Mouse (Mus musculus) small intestine, adult 2 months (tissue): ENCODE results near the gene Bcl2l14. TPM values are rescaled to one million over a fixed set of nuclear protein-coding genes. Genes with fewer than 3 reads are reported as not detected.

Experiments used
- H3K27ac ChIP-seq: fragments of 200-500 bp; 2 replicates; pipeline ENCODE4 v1.5.1; 2012; ENCODE audit warnings: low read depth, low read length, control low read depth, inconsistent platforms; ENCODE audit not compliant: insufficient read depth
- H3K27me3 ChIP-seq: fragments of 200-500 bp; 2 replicates; pipeline ENCODE4 v1.6.1; 2012; ENCODE audit warnings: mild to moderate bottlenecking, moderate library complexity, low read length, inconsistent platforms; ENCODE audit not compliant: control insufficient read depth, insufficient read depth
- H3K36me3 ChIP-seq: fragments of 200-500 bp; 2 replicates; pipeline ENCODE4 v1.6.1; 2012; ENCODE audit warnings: mild to moderate bottlenecking, low read length, control low read depth, inconsistent platforms; ENCODE audit not compliant: control insufficient read depth, insufficient read depth
- H3K4me1 ChIP-seq: fragments of 200-500 bp; 2 replicates; pipeline ENCODE4 v1.6.1; 2012; ENCODE audit warnings: low read length, inconsistent platforms, mixed read lengths; ENCODE audit not compliant: control insufficient read depth, insufficient read depth, insufficient read length
- H3K4me3 ChIP-seq: fragments of 200-500 bp; 2 replicates; pipeline ENCODE4 v1.5.1; 2012; ENCODE audit warnings: low read depth, mild to moderate bottlenecking, control low read depth, inconsistent platforms, low read length, moderate library complexity
- CTCF ChIP-seq: fragments of 200-500 bp; IDR thresholded peaks from 2 replicates; pipeline ENCODE4 v1.5.1; 2012; ENCODE audit warnings: low read depth, mild to moderate bottlenecking, control low read depth, inconsistent platforms, low read length, moderate library complexity, mixed read lengths; ENCODE audit not compliant: insufficient replicate concordance, insufficient read length; ENCODE audit errors: extremely low read depth
- POLR2A ChIP-seq: fragments of 200-500 bp; IDR thresholded peaks from 2 replicates; pipeline ENCODE4 v1.6.1; 2012; ENCODE audit warnings: low read depth, mild to moderate bottlenecking, control low read depth, inconsistent platforms, low read length, moderate library complexity
- WGBS: fragments of 180-500 bp; shearing (Covaris S2); methylation state at CpG from one replicate; pipeline ENCODE4 v1.1.7; 2018; 5-methylcytosine and 5-hydroxymethylcytosine counted together
- polyA plus RNA-seq: library from polyadenylated mRNA; depleted of rRNA; stranded (reverse); fragments of >200 nt; gene quantifications from 2 replicates; pipeline ENCODE4 v1.2.3, GENCODE M21; 2012

Gene Bcl2l14
- polyA plus RNA-seq, 1 experiment, result 7.9 TPM

GRCm38 (mm10) chr6:134403684-134404070 lies 7.6 kb downstream of the Bcl2l14 start:
- no peak overlapping the region for H3K4me3 ChIP-seq
- no peaks in the 10 kb centered on the region for H3K4me1 ChIP-seq
- WGBS, result 32% methylated on average over 9 of the region's 9 CpGs

GRCm38 (mm10) chr6:134407226-134407625 lies 11.1 kb downstream of the Bcl2l14 start:
- Histone ChIP-seq H3K27me3 (no peaks in the 10 kb centered on the region), H3K4me3 (no peak overlapping the region), H3K4me1 (no peaks in the 10 kb centered on the region), H3K36me3 (no peaks in the 10 kb centered on the region), H3K27ac (no peak overlapping the region)
- 52% methylated on average over 5 of the region's 5 CpGs for WGBS
- TF ChIP-seq POLR2A (no peak), CTCF (no peak)

More at GRCm38 (mm10) chr6:134403684-134404070, 7.6 kb downstream of the Bcl2l14 start:
- no peak overlapping the region for H3K27ac ChIP-seq
- H3K36me3 ChIP-seq, result no peaks in the 10 kb centered on the region
- TF ChIP-seq CTCF (no peak), POLR2A (no peak)
- no peaks in the 10 kb centered on the region for H3K27me3 ChIP-seq

GRCm38 (mm10) chr6:134413706-134414531 lies 17.8 kb downstream of the Bcl2l14 start:
- no peaks in the 10 kb centered on the region for H3K27me3 ChIP-seq
- WGBS, result 20% methylated on average over 18 of the region's 18 CpGs
- H3K27ac ChIP-seq, result peak overlapping the region; percentile 91
- H3K4me3 ChIP-seq, result peak overlapping the region; percentile 61
- H3K4me1 ChIP-seq, result peaks cover 4% of the 10 kb centered on the region; the same call in 1 of the 2 replicates
- no peak for TF ChIP-seq CTCF
- TF ChIP-seq POLR2A, result peak; percentile 84; the same call in 1 of the 2 replicates
- peaks cover 2% of the 10 kb centered on the region; the same call in 1 of the 2 replicates for H3K36me3 ChIP-seq

- Histone ChIP-seq H3K36me3 (peaks cover 2% of the 10 kb centered on the region; the same call in 1 of the 2 replicates), H3K27ac (peak overlapping the region; percentile 91), H3K4me1 (peaks cover 4% of the 10 kb centered on the region; the same call in 1 of the 2 replicates), H3K4me3 (peak overlapping the region; percentile 61), H3K27me3 (no peaks in the 10 kb centered on the region)
- 17% methylated on average over 4 of the region's 4 CpGs for whole genome bisulfite sequencing
- TF ChIP-seq POLR2A (no peak), CTCF (no peak)
Measured at GRCm38 (mm10) chr6:134414532-134414883, 18.4 kb downstream of the Bcl2l14 start.

- no peak overlapping the region for H3K4me3 ChIP-seq
- H3K36me3 ChIP-seq, result peaks cover 6% of the 10 kb centered on the region; the same call in 1 of the 2 replicates
- H3K27me3 ChIP-seq, result no peaks in the 10 kb centered on the region
- WGBS, result 86% methylated on average over 3 of the region's 3 CpGs
- H3K27ac ChIP-seq, result no peak overlapping the region
- H3K4me1 ChIP-seq, result peaks cover 4% of the 10 kb centered on the region; the same call in 1 of the 2 replicates
- TF ChIP-seq CTCF (no peak), POLR2A (no peak)
Measured at GRCm38 (mm10) chr6:134416556-134417105, 20.5 kb downstream of the Bcl2l14 start.

- Histone ChIP-seq H3K36me3 (peaks cover 6% of the 10 kb centered on the region; the same call in 1 of the 2 replicates), H3K27ac (no peak overlapping the region), H3K27me3 (no peaks in the 10 kb centered on the region), H3K4me3 (no peak overlapping the region), H3K4me1 (peaks cover 4% of the 10 kb centered on the region; the same call in 1 of the 2 replicates)
- no peak for TF ChIP-seq CTCF
- TF ChIP-seq POLR2A, result no peak
- WGBS, result 85% methylated on average over 3 of the region's 3 CpGs
Measured at GRCm38 (mm10) chr6:134417886-134418285, 21.8 kb downstream of the Bcl2l14 start.

GRCm38 (mm10) chr6:134420375-134420774 lies 24.3 kb downstream of the Bcl2l14 start:
- H3K27me3 ChIP-seq, result no peaks in the 10 kb centered on the region
- peaks cover 18% of the 10 kb centered on the region for H3K36me3 ChIP-seq
- no peak overlapping the region for H3K4me3 ChIP-seq
- 77% methylated on average over 8 of the region's 8 CpGs for WGBS
- H3K4me1 ChIP-seq, result peaks cover 4% of the 10 kb centered on the region; the same call in 1 of the 2 replicates
- H3K27ac ChIP-seq, result no peak overlapping the region
- TF ChIP-seq CTCF (no peak), POLR2A (no peak)
